Mouse (Mus musculus): ENCODE measurements around the gene Sema4b. TPM values are rescaled to one million over a fixed set of nuclear protein-coding genes. Genes with fewer than 3 reads are reported as not detected.
A peak's percentile ranks its signal among the peaks of the same experiment; 100 is the strongest.

Sema4b gene
- polyA plus RNA-seq, 1 experiment from 2014 or later, result 12.1 TPM

DNA sequence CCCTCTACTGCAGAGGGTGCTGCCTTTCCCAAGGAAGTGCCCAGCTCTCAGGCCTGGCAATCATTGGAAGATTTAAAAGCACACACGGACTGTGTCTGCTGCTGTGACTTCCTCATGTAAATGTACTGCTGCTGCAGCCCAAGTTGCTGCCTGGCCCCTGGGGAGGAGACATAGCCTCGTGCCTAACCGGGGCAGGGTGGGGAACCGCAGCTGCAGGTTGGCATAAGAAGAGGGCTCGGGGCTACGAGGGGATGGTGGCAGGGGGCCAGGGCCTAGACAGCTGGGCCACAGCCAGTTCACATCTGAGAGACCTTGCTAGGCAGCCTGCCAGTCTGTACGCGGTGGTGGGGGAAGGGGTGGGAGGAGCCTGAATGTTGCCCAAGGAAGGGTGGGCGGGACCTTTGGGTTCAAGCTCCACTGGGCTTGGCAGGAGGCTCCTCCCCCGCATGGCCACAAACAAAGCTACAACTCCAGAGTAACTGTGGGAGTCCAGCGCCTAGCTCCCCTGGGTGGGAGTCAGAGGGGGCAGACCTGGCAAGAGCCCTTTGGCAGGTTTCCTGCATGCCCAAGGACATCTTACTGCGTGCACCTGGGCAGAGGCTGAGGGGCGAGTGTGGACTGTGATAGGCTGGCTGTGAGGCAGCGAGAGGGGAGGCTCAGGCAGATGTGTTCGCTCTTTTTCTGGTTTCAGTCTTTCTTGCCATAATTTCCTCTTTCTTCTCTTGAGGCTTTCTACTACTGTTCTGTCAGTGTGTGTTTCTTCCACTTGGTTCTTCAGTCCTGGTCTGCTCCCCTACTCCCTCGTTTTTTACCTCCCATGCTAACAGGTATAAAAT is 5.8 kb downstream of the Sema4b start:
- H3K4me1 ChIP-seq (ENCODE audit: control insufficient read depth, insufficient read depth, low read length), result peaks cover 54% of the 10 kb centered on the region
- peak overlapping the region; percentile 38 for H3K4me3 ChIP-seq (ENCODE audit: low read length)
- peak overlapping the region; percentile 62 for H3K9ac ChIP-seq (ENCODE audit: low read length)
- ATAC-seq (replicated peaks; ENCODE audit: extremely low read depth, insufficient read depth, low FRiP score), result peak; percentile 87
- no peaks in the 10 kb centered on the region for H3K9me3 ChIP-seq (replicated peaks; ENCODE audit: control insufficient read depth, low read length)
- 9% methylated on average over 16 of the region's 16 CpGs for WGBS
- no peaks in the 10 kb centered on the region for H3K27me3 ChIP-seq (ENCODE audit: control insufficient read depth, insufficient read depth, low read length)
- peak overlapping the region; percentile 79 for H3K27ac ChIP-seq (ENCODE audit: low read length)
- H3K36me3 ChIP-seq (ENCODE audit: control insufficient read depth, insufficient read depth), result no peaks in the 10 kb centered on the region
- H3K4me2 ChIP-seq (ENCODE audit: low read depth, low read length), result peak overlapping the region; percentile 60

- no peaks in the 10 kb centered on the region for H3K9me3 ChIP-seq (replicated peaks; ENCODE audit: control insufficient read depth, low read length)
- no peak overlapping the region for H3K4me2 ChIP-seq (ENCODE audit: low read depth, low read length)
- no peaks in the 10 kb centered on the region for H3K36me3 ChIP-seq (ENCODE audit: control insufficient read depth, insufficient read depth)
- H3K27me3 ChIP-seq (ENCODE audit: control insufficient read depth, insufficient read depth, low read length), result no peaks in the 10 kb centered on the region
- ATAC-seq (replicated peaks; ENCODE audit: extremely low read depth, insufficient read depth, low FRiP score), result no peak
- peaks cover 49% of the 10 kb centered on the region for H3K4me1 ChIP-seq (ENCODE audit: control insufficient read depth, insufficient read depth, low read length)
- no peak overlapping the region for H3K27ac ChIP-seq (ENCODE audit: low read length)
- 73% methylated on average over 13 of the region's 13 CpGs for WGBS
- H3K4me3 ChIP-seq (ENCODE audit: low read length), result no peak overlapping the region
- H3K9ac ChIP-seq (ENCODE audit: low read length), result no peak overlapping the region
Observed at GRCm38 (mm10) chr7:80193941-80194739, 7.5 kb downstream of the Sema4b start.

DNA sequence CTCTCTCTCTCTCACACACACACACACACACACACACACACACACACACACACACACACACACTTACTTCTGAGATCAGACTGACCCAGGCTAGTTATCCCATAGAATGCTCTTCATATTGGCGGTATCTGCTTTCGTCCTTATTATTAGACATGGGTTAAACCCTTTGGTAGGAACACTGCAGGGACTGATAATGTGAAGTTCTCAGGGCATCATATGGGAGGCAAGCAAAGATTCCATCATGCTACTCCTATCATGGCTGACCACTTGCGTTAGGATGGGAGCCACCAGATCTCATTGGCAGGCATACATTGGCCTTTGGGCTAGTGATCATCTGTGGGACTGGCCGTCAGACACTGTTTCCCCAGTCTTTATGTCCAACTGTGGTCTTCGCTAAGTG is 8.5 kb downstream of the Sema4b start:
- Histone ChIP-seq H3K4me2 (ENCODE audit: low read depth, low read length) (no peak overlapping the region), H3K9ac (ENCODE audit: low read length) (no peak overlapping the region), H3K4me1 (ENCODE audit: control insufficient read depth, insufficient read depth, low read length) (peaks cover 50% of the 10 kb centered on the region), H3K9me3 (replicated peaks; ENCODE audit: control insufficient read depth, low read length) (no peaks in the 10 kb centered on the region), H3K36me3 (ENCODE audit: control insufficient read depth, insufficient read depth) (no peaks in the 10 kb centered on the region), H3K27me3 (ENCODE audit: control insufficient read depth, insufficient read depth, low read length) (no peaks in the 10 kb centered on the region), H3K4me3 (ENCODE audit: low read length) (no peak overlapping the region), H3K27ac (ENCODE audit: low read length) (no peak overlapping the region)
- 89% methylated on average over 5 of the region's 5 CpGs for WGBS
- ATAC-seq (replicated peaks; ENCODE audit: extremely low read depth, insufficient read depth, low FRiP score), result no peak

- H3K4me2 ChIP-seq (ENCODE audit: low read depth, low read length), result no peak overlapping the region
- no peak overlapping the region for H3K4me3 ChIP-seq (ENCODE audit: low read length)
- ATAC-seq (replicated peaks; ENCODE audit: extremely low read depth, insufficient read depth, low FRiP score), result no peak
- H3K27me3 ChIP-seq (ENCODE audit: control insufficient read depth, insufficient read depth, low read length), result no peaks in the 10 kb centered on the region
- H3K4me1 ChIP-seq (ENCODE audit: control insufficient read depth, insufficient read depth, low read length), result peaks cover 46% of the 10 kb centered on the region
- 86% methylated on average over 10 of the region's 11 CpGs for WGBS
- no peaks in the 10 kb centered on the region for H3K36me3 ChIP-seq (ENCODE audit: control insufficient read depth, insufficient read depth)
- no peak overlapping the region for H3K9ac ChIP-seq (ENCODE audit: low read length)
- no peaks in the 10 kb centered on the region for H3K9me3 ChIP-seq (replicated peaks; ENCODE audit: control insufficient read depth, low read length)
- H3K27ac ChIP-seq (ENCODE audit: low read length), result no peak overlapping the region
Observed at GRCm38 (mm10) chr7:80195576-80196263, 9.1 kb downstream of the Sema4b start.

DNA sequence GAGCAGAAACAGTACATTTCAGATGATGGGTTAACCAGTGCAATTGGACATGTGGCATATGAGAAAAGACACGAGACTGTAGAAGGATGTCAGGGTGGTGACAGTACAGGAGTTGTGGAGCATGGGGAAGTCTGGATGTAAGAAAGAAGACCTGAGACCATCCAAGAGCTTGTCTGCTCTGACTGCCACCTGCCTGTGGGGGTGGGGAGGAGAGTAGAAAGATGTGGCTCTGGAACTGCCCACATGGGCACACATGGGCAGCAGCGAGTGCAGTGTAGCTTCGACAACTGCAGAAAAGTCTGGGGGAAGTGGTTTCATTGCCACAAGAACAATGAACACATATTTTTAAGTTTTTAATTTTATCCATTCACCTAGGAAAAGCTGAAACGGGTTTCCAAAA is 10.7 kb downstream of the Sema4b start:
- H3K27me3 ChIP-seq (ENCODE audit: control insufficient read depth, insufficient read depth, low read length), result no peaks in the 10 kb centered on the region
- WGBS, result 28% methylated on average over 4 of the region's 4 CpGs
- H3K4me2 ChIP-seq (ENCODE audit: low read depth, low read length), result peak overlapping the region; percentile 81
- H3K4me3 ChIP-seq (ENCODE audit: low read length), result no peak overlapping the region; the same call in 1 of the 2 replicates
- no peaks in the 10 kb centered on the region for H3K36me3 ChIP-seq (ENCODE audit: control insufficient read depth, insufficient read depth)
- no peaks in the 10 kb centered on the region for H3K9me3 ChIP-seq (replicated peaks; ENCODE audit: control insufficient read depth, low read length)
- no peak overlapping the region for H3K9ac ChIP-seq (ENCODE audit: low read length)
- peak overlapping the region; percentile 84 for H3K27ac ChIP-seq (ENCODE audit: low read length)
- H3K4me1 ChIP-seq (ENCODE audit: control insufficient read depth, insufficient read depth, low read length), result peaks cover 30% of the 10 kb centered on the region
- ATAC-seq (replicated peaks; ENCODE audit: extremely low read depth, insufficient read depth, low FRiP score), result no peak

DNA sequence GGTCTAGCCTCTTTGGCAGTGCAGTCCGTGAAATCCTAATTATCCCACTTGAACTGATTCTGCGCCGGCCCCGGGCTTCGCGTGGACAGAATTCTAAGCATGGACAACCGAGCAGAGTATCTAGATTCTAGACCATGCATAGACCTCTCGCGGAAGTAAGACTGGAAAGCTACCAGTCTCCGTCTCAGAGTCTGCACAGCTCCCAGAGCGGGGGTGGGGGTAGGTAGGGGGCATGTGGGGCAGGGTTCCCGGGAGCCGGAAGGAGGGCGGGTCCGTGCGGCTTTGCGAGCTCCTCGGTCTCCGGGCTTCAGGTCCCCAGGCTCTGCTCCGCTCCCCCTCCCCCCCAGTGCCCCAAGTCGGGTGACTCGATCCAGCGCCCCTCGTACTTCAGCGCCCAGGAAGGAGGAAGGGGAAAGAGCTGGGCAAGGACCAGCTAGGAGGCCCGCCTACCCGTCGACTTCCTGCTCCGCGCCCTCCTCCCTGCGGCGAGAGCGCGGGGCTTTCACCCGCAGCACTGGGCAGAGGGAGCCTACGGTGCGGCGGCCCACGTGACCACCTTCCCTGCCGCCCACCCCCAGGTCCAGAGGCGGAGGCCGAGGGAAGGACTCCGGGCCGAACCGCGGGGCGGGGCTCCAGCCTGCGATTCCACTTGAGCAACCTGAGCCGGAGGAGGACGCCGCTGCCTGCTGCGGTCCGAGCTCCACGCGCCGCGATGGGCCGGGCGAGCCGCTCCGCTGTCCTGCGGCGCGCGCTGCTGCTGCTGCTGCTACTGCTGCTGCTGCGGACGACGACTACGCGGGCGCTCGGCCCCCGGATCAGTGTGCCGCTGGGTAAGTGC is 11.5 kb downstream of the Sema4b start:
- under 1% methylated on average over 65 of the region's 74 CpGs for WGBS
- Histone ChIP-seq H3K27ac (ENCODE audit: low read length) (peak overlapping the region; percentile 84), H3K27me3 (ENCODE audit: control insufficient read depth, insufficient read depth, low read length) (no peaks in the 10 kb centered on the region), H3K4me1 (ENCODE audit: control insufficient read depth, insufficient read depth, low read length) (peaks cover 27% of the 10 kb centered on the region), H3K4me2 (ENCODE audit: low read depth, low read length) (peak overlapping the region; percentile 81), H3K4me3 (ENCODE audit: low read length) (peak overlapping the region; percentile 68), H3K9ac (ENCODE audit: low read length) (peak overlapping the region; percentile 76), H3K36me3 (ENCODE audit: control insufficient read depth, insufficient read depth) (no peaks in the 10 kb centered on the region), H3K9me3 (replicated peaks; ENCODE audit: control insufficient read depth, low read length) (no peaks in the 10 kb centered on the region)
- peak; percentile 83 for ATAC-seq (replicated peaks; ENCODE audit: extremely low read depth, insufficient read depth, low FRiP score)

- no peaks in the 10 kb centered on the region for H3K9me3 ChIP-seq (replicated peaks; ENCODE audit: control insufficient read depth, low read length)
- ATAC-seq (replicated peaks; ENCODE audit: extremely low read depth, insufficient read depth, low FRiP score), result no peak
- peak overlapping the region; percentile 68 for H3K4me3 ChIP-seq (ENCODE audit: low read length)
- H3K27me3 ChIP-seq (ENCODE audit: control insufficient read depth, insufficient read depth, low read length), result no peaks in the 10 kb centered on the region
- H3K27ac ChIP-seq (ENCODE audit: low read length), result peak overlapping the region; percentile 84
- H3K4me1 ChIP-seq (ENCODE audit: control insufficient read depth, insufficient read depth, low read length), result peaks cover 30% of the 10 kb centered on the region
- H3K9ac ChIP-seq (ENCODE audit: low read length), result peak overlapping the region; percentile 76
- no peaks in the 10 kb centered on the region for H3K36me3 ChIP-seq (ENCODE audit: control insufficient read depth, insufficient read depth)
- peak overlapping the region; percentile 81 for H3K4me2 ChIP-seq (ENCODE audit: low read depth, low read length)
- 2% methylated on average over 11 of the region's 11 CpGs for WGBS
Observed at GRCm38 (mm10) chr7:80198863-80199262, 12.2 kb downstream of the Sema4b start.

DNA sequence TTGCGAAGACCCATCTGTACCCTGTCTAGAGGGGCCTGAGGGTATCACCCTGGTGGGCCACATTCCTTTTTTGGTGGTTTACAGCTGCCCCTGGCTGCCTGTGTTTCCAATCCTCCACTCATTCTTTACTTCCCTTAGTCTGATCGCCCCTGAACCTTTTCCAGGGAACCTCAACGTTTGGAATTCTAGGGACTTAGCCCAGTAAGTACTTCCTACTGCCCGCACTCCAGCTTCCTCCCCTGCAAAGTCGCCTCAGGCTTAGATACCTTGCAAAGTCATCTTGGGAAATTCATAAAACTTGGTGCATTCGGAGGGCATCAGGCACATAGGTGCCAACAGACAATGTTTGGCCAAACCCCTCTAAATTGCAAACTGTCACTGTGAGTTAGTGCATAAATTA is 12.6 kb downstream of the Sema4b start:
- WGBS, result 39% methylated on average over 6 of the region's 6 CpGs
- peak overlapping the region; percentile 84; the same call in 1 of the 2 replicates for H3K27ac ChIP-seq (ENCODE audit: low read length)
- H3K9me3 ChIP-seq (replicated peaks; ENCODE audit: control insufficient read depth, low read length), result no peaks in the 10 kb centered on the region

More for the DNA sequence above, 12.6 kb downstream of the Sema4b start:
- peak overlapping the region; percentile 68 for H3K4me3 ChIP-seq (ENCODE audit: low read length)
- H3K4me2 ChIP-seq (ENCODE audit: low read depth, low read length), result peak overlapping the region; percentile 81
- no peaks in the 10 kb centered on the region for H3K36me3 ChIP-seq (ENCODE audit: control insufficient read depth, insufficient read depth)
- peaks cover 30% of the 10 kb centered on the region for H3K4me1 ChIP-seq (ENCODE audit: control insufficient read depth, insufficient read depth, low read length)
- peak overlapping the region; percentile 76 for H3K9ac ChIP-seq (ENCODE audit: low read length)
- H3K27me3 ChIP-seq (ENCODE audit: control insufficient read depth, insufficient read depth, low read length), result no peaks in the 10 kb centered on the region
- ATAC-seq (replicated peaks; ENCODE audit: extremely low read depth, insufficient read depth, low FRiP score), result no peak
